Mouse (Mus musculus): ENCODE data around the gene Olfr90.

DNA sequence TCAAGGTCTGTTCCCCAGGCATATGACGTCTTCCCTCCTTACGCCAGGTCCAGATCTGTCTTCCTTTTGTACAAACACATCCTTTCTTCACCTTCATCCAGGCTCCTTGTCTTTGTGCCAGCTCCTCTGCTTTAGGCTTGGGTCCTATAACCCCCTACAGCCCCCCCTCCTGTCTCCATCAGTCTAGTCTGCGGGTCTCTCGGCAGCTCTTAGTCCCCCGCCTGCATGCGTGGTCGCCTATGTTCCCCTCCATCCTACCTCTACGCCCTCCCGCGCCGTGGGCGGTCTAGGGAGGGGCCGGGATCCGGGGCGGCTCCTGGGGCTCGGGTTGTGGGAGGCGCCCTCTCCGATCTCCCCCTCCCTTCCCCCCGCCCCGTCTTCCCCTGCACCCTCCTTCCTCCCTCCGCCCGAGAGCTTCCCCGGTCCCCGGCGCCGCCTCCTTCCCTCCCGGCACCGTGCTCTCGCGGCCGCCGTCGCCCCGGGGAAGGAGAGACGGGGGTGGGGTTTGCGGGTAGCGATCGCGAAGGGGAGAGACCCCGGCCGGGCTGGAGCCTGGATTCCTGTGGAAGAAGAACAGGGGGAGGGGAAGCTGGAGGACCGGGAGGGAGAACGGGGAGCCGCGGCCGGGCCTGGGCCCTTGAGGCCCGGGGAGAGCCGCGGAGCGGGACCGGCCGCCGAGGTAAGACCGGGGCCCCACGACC is 42.5 kb downstream of the Olfr90 start, which contains the start of gene Gabbr1:
- TF ChIP-seq CTCF (IDR thresholded peaks at IDR 0.05; ENCODE audit: borderline replicate concordance, insufficient read depth, low read length), result no peak
- peak; percentile 64 for TF ChIP-seq POLR2A (IDR thresholded peaks at IDR 0.05; ENCODE audit: low read depth, low read length)
